Mouse (Mus musculus) CH12.LX (cell line): ENCODE results near the gene Gm19402. TPM values are rescaled to one million over a fixed set of nuclear protein-coding genes. Genes with fewer than 3 reads are reported as not detected.

Source experiments
- DNase-seq: peaks from one replicate; pipeline ENCODE4 v3.0.0-alpha.2; 2013; ENCODE audit errors: extremely low read depth
- H3K27ac ChIP-seq: 2 replicates; pipeline ENCODE4 v1.5.1; 2012; ENCODE audit warnings: low read depth, mild to moderate bottlenecking, control low read depth, moderate library complexity; ENCODE audit not compliant: insufficient read depth
- H3K27me3 ChIP-seq: replicated peaks from 2 replicates; pipeline ENCODE3; 2012; ENCODE audit warnings: inconsistent platforms
- H3K36me3 ChIP-seq, 2 experiments: replicated peaks in 1 of 2; 2 replicates each; pipeline versions ENCODE3 to v1.6.1; 2012; ENCODE audit warnings: inconsistent platforms in 1 of 2, low read length in 1 of 2, mild to moderate bottlenecking in 1 of 2, mixed read lengths in 1 of 2, moderate library complexity in 1 of 2; ENCODE audit not compliant: control insufficient read depth in 1 of 2, insufficient read depth in 1 of 2
- H3K4me1 ChIP-seq, 2 experiments: 2 replicates each; pipeline ENCODE4 v1.6.1; 2012; ENCODE audit warnings: inconsistent platforms in 1 of 2, moderate library complexity in 1 of 2; ENCODE audit not compliant: insufficient read depth in 2 of 2, control insufficient read depth in 1 of 2
- H3K4me2 ChIP-seq: 2 replicates; pipeline ENCODE4 v1.6.1; 2012; ENCODE audit warnings: low read depth, mild to moderate bottlenecking, control low read depth; ENCODE audit not compliant: poor library complexity, insufficient read depth, severe bottlenecking
- H3K4me3 ChIP-seq, 3 experiments: fragments of 150-350 bp in 1 of 3; sonication (generic) in 1 of 3; replicated peaks in 1 of 3; 2 replicates each; pipeline versions ENCODE3 to v1.5.1; 2011 to 2012; ENCODE audit warnings: low read depth in 2 of 3, low read length in 2 of 3, mild to moderate bottlenecking in 2 of 3, moderate library complexity in 2 of 3, control low read depth in 1 of 3, improper control_type of control experiment in 1 of 3, inconsistent platforms in 1 of 3, mixed read lengths in 1 of 3; ENCODE audit not compliant: poor library complexity in 1 of 3
- H3K79me2 ChIP-seq: replicated peaks from 2 replicates; pipeline ENCODE4 v1.6.1; 2012; ENCODE audit warnings: mild to moderate bottlenecking, moderate library complexity; ENCODE audit not compliant: control insufficient read depth, poor library complexity, insufficient read depth, severe bottlenecking; ENCODE audit errors: extremely low read depth
- H3K9ac ChIP-seq: 2 replicates; pipeline ENCODE4 v1.6.1; 2012; ENCODE audit warnings: low read depth, mild to moderate bottlenecking, control low read depth, moderate library complexity; ENCODE audit not compliant: insufficient read depth
- H3K9me3 ChIP-seq: replicated peaks from 2 replicates; pipeline ENCODE3; 2012; ENCODE audit warnings: low read length, inconsistent platforms, mixed read lengths
- BHLHE40 ChIP-seq: IDR thresholded peaks from 2 replicates; pipeline ENCODE4 v1.6.1; 2011; ENCODE audit warnings: mild to moderate bottlenecking, low read depth, low read length, improper control_type of control experiment
- CHD1 ChIP-seq: IDR thresholded peaks from 2 replicates; pipeline ENCODE4 v1.6.1; 2012; ENCODE audit warnings: low read depth, low read length, improper control_type of control experiment, inconsistent platforms
- CHD2 ChIP-seq: IDR thresholded peaks from 2 replicates; pipeline ENCODE4 v1.6.1; 2011; ENCODE audit warnings: low read length, improper control_type of control experiment
- ELF1 ChIP-seq: IDR thresholded peaks from 2 replicates; pipeline ENCODE4 v1.6.1; 2014; ENCODE audit warnings: low read depth, mild to moderate bottlenecking, inconsistent platforms, low read length, improper control_type of control experiment
- ETS1 ChIP-seq: conservative IDR thresholded peaks from 2 replicates; pipeline ENCODE4 v1.6.1; 2012; ENCODE audit warnings: low read depth, mild to moderate bottlenecking, inconsistent platforms, low read length, improper control_type of control experiment, moderate library complexity
- GABPA ChIP-seq: IDR thresholded peaks from 2 replicates; pipeline ENCODE4 v1.6.1; 2012; ENCODE audit warnings: low read depth, low read length, improper control_type of control experiment, inconsistent platforms; ENCODE audit not compliant: insufficient replicate concordance
- IRF4 ChIP-seq: IDR thresholded peaks from 2 replicates; pipeline ENCODE4 v1.6.1; 2014; ENCODE audit warnings: low read depth, mild to moderate bottlenecking, inconsistent platforms, low read length, improper control_type of control experiment
- JUN ChIP-seq: IDR thresholded peaks from 2 replicates; pipeline ENCODE4 v1.6.1; 2011; ENCODE audit warnings: low read depth, mild to moderate bottlenecking, low read length, improper control_type of control experiment, moderate library complexity; ENCODE audit not compliant: insufficient read depth
- MXI1 ChIP-seq: IDR thresholded peaks from 2 replicates; pipeline ENCODE4 v1.6.1; 2011; ENCODE audit warnings: mild to moderate bottlenecking, low read depth, low read length, improper control_type of control experiment
- NELFE ChIP-seq: IDR thresholded peaks from 2 replicates; pipeline ENCODE4 v1.6.1; 2011; ENCODE audit warnings: low read depth, low read length, improper control_type of control experiment
- UBTF ChIP-seq: IDR thresholded peaks from 2 replicates; pipeline ENCODE4 v1.6.1; 2012; ENCODE audit warnings: low read depth, mild to moderate bottlenecking, inconsistent platforms, low read length, improper control_type of control experiment, moderate library complexity
- USF2 ChIP-seq: conservative IDR thresholded peaks from 2 replicates; pipeline ENCODE4 v1.6.1; 2011; ENCODE audit warnings: low read depth, low read length, improper control_type of control experiment
- ZNF384 ChIP-seq: IDR thresholded peaks from 2 replicates; pipeline ENCODE4 v1.6.1; 2012; ENCODE audit warnings: low read depth, low read length, improper control_type of control experiment, inconsistent platforms
- dilution Hi-C: fragments of 300-500 bp; cut with MboI; formaldehyde crosslinking; loops from 2 replicates; pipeline ENCODE4 v1.14.3; 2020; ENCODE audit warnings: low sequenced_read_pairs; ENCODE audit not compliant: extremely low pct_unique_long_range_greater_than_20kb, extremely low pct_ligation_motif_present
- in situ Hi-C: fragments of 300-500 bp; cut with MboI; formaldehyde crosslinking; loops from 3 replicates; pipeline ENCODE4 v1.14.3; 2019; ENCODE audit warnings: low sequenced_read_pairs, low pct_ligation_motif_present, low pct_unique_long_range_greater_than_20kb, mixed read lengths
- polyA plus RNA-seq: library from polyadenylated mRNA; unstranded; fragments of >175 nt; gene quantifications from 2 replicates; pipeline ENCODE4 v1.2.1, GENCODE M21; 2012; ENCODE audit warnings: low read depth; ENCODE audit not compliant: insufficient read length
- total RNA-seq, 2 experiments: library from RNA; depleted of rRNA; stranded (reverse); fragments of 300-350 nt in 1 of 2; fragments of >200 nt in 1 of 2; gene quantifications; 2 replicates each; pipeline ENCODE4 v1.2.3; 2012 to 2014

Gm19402 gene
- total and polyA plus RNA-seq, 3 experiments, result not detected

- H3K4me1 ChIP-seq, result no peaks in the 10 kb centered on the region; a peak in 1 of 4 replicates
- H3K36me3 ChIP-seq, result peaks cover 54 to 67% of the 10 kb centered on the region in 2 experiments
- in situ Hi-C loops, result loop anchor here (25.0 kb wide), 1 partner anchor 242 kb away; no protein-coding TSS in a partner anchor
- H3K27me3 ChIP-seq, result no peaks in the 10 kb centered on the region
- no peak overlapping the region for H3K9ac ChIP-seq
- H3K4me2 ChIP-seq, result no peak overlapping the region
- no peak for TF ChIP-seq GABPA
- TF ChIP-seq CHD2, result no peak
- TF ChIP-seq MXI1, result no peak
- TF ChIP-seq IRF4, result no peak
- no peak for TF ChIP-seq NELFE
- TF ChIP-seq CHD1, result no peak
- no peak for TF ChIP-seq ETS1
- TF ChIP-seq UBTF, result no peak
- no peak for TF ChIP-seq ZNF384
- no peak for DNase-seq
- dilution Hi-C loops, result no loop called here
- no peaks in the 10 kb centered on the region for H3K9me3 ChIP-seq
- no peak overlapping the region for H3K27ac ChIP-seq
- H3K79me2 ChIP-seq, result no peaks in the 10 kb centered on the region
- H3K4me3 ChIP-seq, result no peak overlapping the region
Measured at GRCm38 (mm10) chr10:77645571-77645970, 45.0 kb downstream of the Gm19402 start.

GRCm38 (mm10) chr10:77643160-77643559 lies 47.4 kb downstream of the Gm19402 start:
- no peak overlapping the region for H3K27ac ChIP-seq
- no peak overlapping the region for H3K4me2 ChIP-seq
- peaks cover 0 to 8% of the 10 kb centered on the region in 2 experiments; a peak in 1 of 4 replicates for H3K4me1 ChIP-seq
- in situ Hi-C loops, result loop anchor here (25.0 kb wide), 1 partner anchor 244 kb away; no protein-coding TSS in a partner anchor
- peaks cover 71 to 84% of the 10 kb centered on the region in 2 experiments for H3K36me3 ChIP-seq
- no peaks in the 10 kb centered on the region for H3K9me3 ChIP-seq
- dilution Hi-C loops, result no loop called here
- no peaks in the 10 kb centered on the region for H3K27me3 ChIP-seq
- no peak overlapping the region for H3K4me3 ChIP-seq
- no peak for TF ChIP-seq ELF1
- TF ChIP-seq USF2, result no peak
- TF ChIP-seq BHLHE40, result no peak
- no peak for TF ChIP-seq JUN
- no peak for DNase-seq
- H3K79me2 ChIP-seq, result peaks cover 5% of the 10 kb centered on the region; the same call in 1 of the 2 replicates
- no peak overlapping the region for H3K9ac ChIP-seq

Other genes starting within 250 kb of the Gm19402 start
Only the 20 nearest of the 30 such genes appear.
- 20.7 and 21.7 TPM in 2 replicates for gene Pttg1ip, start 109.0 kb downstream of the Gm19402 start, total RNA-seq (2012; rRNA removed)
- gene Pttg1ip, start 109.0 kb downstream of the Gm19402 start, total RNA-seq (2014; rRNA removed), result 24.2 and 25.3 TPM in 2 replicates
- 18.9 and 20.3 TPM in 2 replicates for gene Pttg1ip, start 109.0 kb downstream of the Gm19402 start, polyA plus RNA-seq
- 54.4 and 57.2 TPM in 2 replicates for gene Sumo3, start 84.7 kb downstream of the Gm19402 start, total RNA-seq (2012; rRNA removed)
- gene Sumo3, start 84.7 kb downstream of the Gm19402 start, total RNA-seq (2014; rRNA removed), result 81.2 TPM in 2 replicates
- gene Sumo3, start 84.7 kb downstream of the Gm19402 start, polyA plus RNA-seq, result 87.9 and 130 TPM in 2 replicates
- 0.55 TPM in 1 of 2 replicates, not detected in the other for gene Gm49325, start 84.6 kb downstream of the Gm19402 start, total RNA-seq (2012; rRNA removed)
- gene Gm49325, start 84.6 kb downstream of the Gm19402 start, total RNA-seq (2014; rRNA removed), result 1.1 TPM in 1 of 2 replicates, not detected in the other
- gene Gm49325, start 84.6 kb downstream of the Gm19402 start, polyA plus RNA-seq, result 26.9 and 54.0 TPM in 2 replicates
- gene Ube2g2, start 68.5 kb downstream of the Gm19402 start, total RNA-seq (2012; rRNA removed), result 28.7 and 41.2 TPM in 2 replicates
- gene Ube2g2, start 68.5 kb downstream of the Gm19402 start, total RNA-seq (2014; rRNA removed), result 32.6 and 40.8 TPM in 2 replicates
- 59.4 and 72.2 TPM in 2 replicates for gene Ube2g2, start 68.5 kb downstream of the Gm19402 start, polyA plus RNA-seq
- gene Tspear, start 4.2 kb downstream of the Gm19402 start, total RNA-seq (2012; rRNA removed), result 0.17 and 0.42 TPM in 2 replicates
- 0.09 TPM in 1 of 2 replicates, not detected in the other for gene Tspear, start 4.2 kb downstream of the Gm19402 start, total RNA-seq (2014; rRNA removed)
- 0.11 TPM in 1 of 2 replicates, not detected in the other for gene Tspear, start 4.2 kb downstream of the Gm19402 start, polyA plus RNA-seq
- gene Gm9508, start 6.5 kb upstream of the Gm19402 start, total RNA-seq (2012; rRNA removed), result not detected in 2 replicates
- gene Gm9508, start 6.5 kb upstream of the Gm19402 start, total RNA-seq (2014; rRNA removed), result not detected in 2 replicates
- not detected in 2 replicates for gene Gm9508, start 6.5 kb upstream of the Gm19402 start, polyA plus RNA-seq
- not detected in 2 replicates for gene Gm10272, start 15.9 kb upstream of the Gm19402 start, total RNA-seq (2012; rRNA removed)
- not detected in 2 replicates for gene Gm10272, start 15.9 kb upstream of the Gm19402 start, total RNA-seq (2014; rRNA removed)
- gene Gm10272, start 15.9 kb upstream of the Gm19402 start, polyA plus RNA-seq, result not detected in 2 replicates
- not detected in 2 replicates for gene Gm10024, start 20.7 kb upstream of the Gm19402 start, total RNA-seq (2012; rRNA removed)
- gene Gm10024, start 20.7 kb upstream of the Gm19402 start, total RNA-seq (2014; rRNA removed), result not detected in 2 replicates
- gene Gm10024, start 20.7 kb upstream of the Gm19402 start, polyA plus RNA-seq, result not detected in 2 replicates
- gene Gm10142, start 25.1 kb upstream of the Gm19402 start, total RNA-seq (2012; rRNA removed), result not detected in 2 replicates
- gene Gm10142, start 25.1 kb upstream of the Gm19402 start, total RNA-seq (2014; rRNA removed), result not detected in 2 replicates
- gene Gm10142, start 25.1 kb upstream of the Gm19402 start, polyA plus RNA-seq, result not detected in 2 replicates
- gene Krtap12-1, start 29.8 kb upstream of the Gm19402 start, total RNA-seq (2012; rRNA removed), result not detected in 2 replicates
- not detected in 2 replicates for gene Krtap12-1, start 29.8 kb upstream of the Gm19402 start, total RNA-seq (2014; rRNA removed)
- not detected in 2 replicates for gene Krtap12-1, start 29.8 kb upstream of the Gm19402 start, polyA plus RNA-seq
- gene Gm10100, start 35.7 kb upstream of the Gm19402 start, total RNA-seq (2012; rRNA removed), result not detected in 2 replicates
- gene Gm10100, start 35.7 kb upstream of the Gm19402 start, total RNA-seq (2014; rRNA removed), result not detected in 2 replicates
- gene Gm10100, start 35.7 kb upstream of the Gm19402 start, polyA plus RNA-seq, result not detected in 2 replicates
- not detected in 2 replicates for gene Gm18596, start 51.9 kb upstream of the Gm19402 start, total RNA-seq (2012; rRNA removed)
- not detected in 2 replicates for gene Gm18596, start 51.9 kb upstream of the Gm19402 start, total RNA-seq (2014; rRNA removed)
- not detected in 2 replicates for gene Gm18596, start 51.9 kb upstream of the Gm19402 start, polyA plus RNA-seq
- gene Gm9736, start 60.6 kb upstream of the Gm19402 start, total RNA-seq (2012; rRNA removed), result not detected in 2 replicates
- not detected in 2 replicates for gene Gm9736, start 60.6 kb upstream of the Gm19402 start, total RNA-seq (2014; rRNA removed)
- gene Gm9736, start 60.6 kb upstream of the Gm19402 start, polyA plus RNA-seq, result not detected in 2 replicates
- gene Gm3233, start 68.9 kb upstream of the Gm19402 start, total RNA-seq (2012; rRNA removed), result not detected in 2 replicates
- gene Gm3233, start 68.9 kb upstream of the Gm19402 start, total RNA-seq (2014; rRNA removed), result not detected in 2 replicates
- not detected in 2 replicates for gene Gm3233, start 68.9 kb upstream of the Gm19402 start, polyA plus RNA-seq
- gene Gm3238, start 80.6 kb upstream of the Gm19402 start, total RNA-seq (2012; rRNA removed), result not detected in 2 replicates
- gene Gm3238, start 80.6 kb upstream of the Gm19402 start, total RNA-seq (2014; rRNA removed), result not detected in 2 replicates
- not detected in 2 replicates for gene Gm3238, start 80.6 kb upstream of the Gm19402 start, polyA plus RNA-seq
- gene Gm7138, start 86.2 kb upstream of the Gm19402 start, total RNA-seq (2012; rRNA removed), result not detected in 2 replicates
- not detected in 2 replicates for gene Gm7138, start 86.2 kb upstream of the Gm19402 start, total RNA-seq (2014; rRNA removed)
- gene Gm7138, start 86.2 kb upstream of the Gm19402 start, polyA plus RNA-seq, result not detected in 2 replicates
- gene Gm3250, start 91.8 kb upstream of the Gm19402 start, total RNA-seq (2012; rRNA removed), result not detected in 2 replicates
- not detected in 2 replicates for gene Gm3250, start 91.8 kb upstream of the Gm19402 start, total RNA-seq (2014; rRNA removed)
- gene Gm3250, start 91.8 kb upstream of the Gm19402 start, polyA plus RNA-seq, result not detected in 2 replicates
- gene Gm7137, start 97.4 kb upstream of the Gm19402 start, total RNA-seq (2012; rRNA removed), result not detected in 2 replicates
- gene Gm7137, start 97.4 kb upstream of the Gm19402 start, total RNA-seq (2014; rRNA removed), result not detected in 2 replicates
- not detected in 2 replicates for gene Gm7137, start 97.4 kb upstream of the Gm19402 start, polyA plus RNA-seq
- not detected in 2 replicates for gene Gm9639, start 104.3 kb upstream of the Gm19402 start, total RNA-seq (2012; rRNA removed)
- not detected in 2 replicates for gene Gm9639, start 104.3 kb upstream of the Gm19402 start, total RNA-seq (2014; rRNA removed)
- gene Gm9639, start 104.3 kb upstream of the Gm19402 start, polyA plus RNA-seq, result not detected in 2 replicates
- not detected in 2 replicates for gene Gm19668, start 108.4 kb upstream of the Gm19402 start, total RNA-seq (2012; rRNA removed)
- not detected in 2 replicates for gene Gm19668, start 108.4 kb upstream of the Gm19402 start, total RNA-seq (2014; rRNA removed)
- gene Gm19668, start 108.4 kb upstream of the Gm19402 start, polyA plus RNA-seq, result not detected in 2 replicates